Mouse (Mus musculus) limb, embryonic 14.5 days (tissue): ENCODE data around the gene Cars. TPM values are rescaled to one million over a fixed set of nuclear protein-coding genes. Genes with fewer than 3 reads are reported as not detected.

ENCODE experiments used
- ATAC-seq: fragments of 200-750 bp; cut with Nextera tagmentation; 2 replicates; pipeline ENCODE4 v1.8.0; 2017; ENCODE audit warnings: low read depth, moderate number of reproducible peaks, moderate TSS enrichment; ENCODE audit not compliant: low FRiP score
- DNase-seq: peaks from one replicate; pipeline ENCODE4 v3.0.0-alpha.2; 2015; ENCODE audit warnings: low spot score
- H3K27ac ChIP-seq: fragments of 300-500 bp; sonication (generic); replicated peaks from 2 replicates; pipeline ENCODE4 v1.5.1; 2014; ENCODE audit warnings: low read depth, mild to moderate bottlenecking, low read length, moderate library complexity, mixed read lengths
- H3K27me3 ChIP-seq: fragments of 300-500 bp; sonication (generic); 2 replicates; pipeline ENCODE4 v1.6.1; 2014; ENCODE audit warnings: low read length, mixed read lengths; ENCODE audit not compliant: control insufficient read depth, insufficient read depth
- H3K36me3 ChIP-seq: fragments of 300-500 bp; sonication (generic); 2 replicates; pipeline ENCODE4 v1.6.1; 2014; ENCODE audit warnings: mild to moderate bottlenecking, low read length, moderate library complexity, mixed read lengths; ENCODE audit not compliant: control insufficient read depth, insufficient read depth
- H3K4me1 ChIP-seq: fragments of 300-500 bp; sonication (generic); 2 replicates; pipeline ENCODE4 v1.6.1; 2014; ENCODE audit warnings: antibody characterized with exemption, low read length, mixed read lengths; ENCODE audit not compliant: control insufficient read depth, insufficient read depth
- H3K4me2 ChIP-seq: fragments of 300-500 bp; sonication (generic); replicated peaks from 2 replicates; pipeline ENCODE4 v1.6.1; 2014; ENCODE audit warnings: low read depth, mild to moderate bottlenecking, low read length, moderate library complexity; ENCODE audit not compliant: severe bottlenecking
- H3K4me3 ChIP-seq: fragments of 300-500 bp; sonication (generic); replicated peaks from 2 replicates; pipeline ENCODE4 v1.5.1; 2014; ENCODE audit warnings: low read length
- H3K9ac ChIP-seq: fragments of 300-500 bp; sonication (generic); 2 replicates; pipeline ENCODE4 v1.6.1; 2014; ENCODE audit warnings: mild to moderate bottlenecking, low read depth, low read length, moderate library complexity; ENCODE audit not compliant: severe bottlenecking
- H3K9me3 ChIP-seq: fragments of 300-500 bp; sonication (generic); 2 replicates; pipeline ENCODE4 v1.6.1; 2016; ENCODE audit warnings: low read length; ENCODE audit not compliant: control insufficient read depth
- POLR2A ChIP-seq: fragments of 200-500 bp; IDR thresholded peaks from 2 replicates; pipeline ENCODE4 v1.8.0; 2012; ENCODE audit warnings: inconsistent platforms, mild to moderate bottlenecking, moderate library complexity, borderline replicate concordance; ENCODE audit not compliant: insufficient read depth, insufficient read length; ENCODE audit errors: extremely low read depth
- WGBS: fragments of 180-500 bp; shearing (Covaris S2); extraction: QIAGEN DNeasy Blood & Tissue Kit; methylation state at CpG from one replicate; pipeline ENCODE4 v1.1.7; 2014; 5-methylcytosine and 5-hydroxymethylcytosine counted together
- polyA plus RNA-seq, 2 experiments: library from polyadenylated mRNA; depleted of rRNA in 1 of 2; stranded (reverse) in 1 of 2; unstranded in 1 of 2; fragments of >200 nt; fragmentation: Nextera tagmentation in 1 of 2; extraction: Ambion mirVana in 1 of 2; gene quantifications; 2 replicates each; pipeline versions ENCODE4 v1.2.1 to v1.2.3; 2012 to 2014

Gene Cars
- polyA plus RNA-seq, 2 experiments = 48.0 to 48.9 TPM

- Histone ChIP-seq H3K9me3 (no peaks in the 10 kb centered on the region), H3K9ac (no peak overlapping the region), H3K4me1 (no peaks in the 10 kb centered on the region), H3K27me3 (no peaks in the 10 kb centered on the region), H3K36me3 (no peaks in the 10 kb centered on the region), H3K27ac (no peak overlapping the region), H3K4me2 (no peak overlapping the region), H3K4me3 (no peak overlapping the region)
- WGBS = 81% methylated on average over 3 of the region's 3 CpGs
- ATAC-seq (no peak), DNase-seq (no peak)
- TF ChIP-seq POLR2A = no peak
These were observed 24.7 kb upstream of the Cars start for GRCm38 (mm10) chr7:143624561-143624960.

- no peak for TF ChIP-seq POLR2A
- Histone ChIP-seq H3K9ac (no peak overlapping the region), H3K9me3 (no peaks in the 10 kb centered on the region), H3K4me3 (no peak overlapping the region), H3K4me2 (no peak overlapping the region), H3K27me3 (no peaks in the 10 kb centered on the region), H3K27ac (no peak overlapping the region), H3K36me3 (no peaks in the 10 kb centered on the region), H3K4me1 (no peaks in the 10 kb centered on the region)
- ATAC-seq = no peak
- DNase-seq = no peak
- WGBS = 65% methylated on average over 1 of the region's 1 CpGs
These were observed 21.1 kb upstream of the Cars start for GRCm38 (mm10) chr7:143620951-143621350.

GRCm38 (mm10) chr7:143614404-143615135, 14.7 kb upstream of the Cars start:
- 65% methylated on average over 9 of the region's 9 CpGs for WGBS

DNA sequence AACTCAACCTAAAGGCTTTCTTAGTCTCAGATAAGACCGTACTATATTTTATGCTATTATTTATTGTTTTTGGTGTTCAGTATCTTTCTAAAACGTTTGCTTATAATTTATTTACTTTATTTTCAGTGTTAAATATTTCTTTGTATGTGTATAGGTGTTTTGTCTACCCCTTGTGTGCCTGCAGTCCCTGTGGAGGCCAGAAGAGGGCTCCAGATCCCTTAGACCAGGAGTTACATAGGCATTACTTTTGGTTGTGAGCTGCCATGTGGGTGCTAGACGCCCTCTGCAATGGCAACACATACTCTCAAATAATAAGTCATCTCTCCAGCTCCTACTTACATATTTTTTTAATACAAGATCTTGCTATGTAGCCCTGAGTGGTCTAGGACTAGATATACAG, 12.3 kb upstream of the Cars start:
- ATAC-seq = no peak
- no peaks in the 10 kb centered on the region for H3K27me3 ChIP-seq
- H3K4me3 ChIP-seq = no peak overlapping the region
- no peak for DNase-seq
- no peak overlapping the region for H3K27ac ChIP-seq
- H3K9me3 ChIP-seq = no peaks in the 10 kb centered on the region
- WGBS = 54% methylated on average over 3 of the region's 3 CpGs
- no peaks in the 10 kb centered on the region for H3K4me1 ChIP-seq
- H3K36me3 ChIP-seq = no peaks in the 10 kb centered on the region
- no peak overlapping the region for H3K9ac ChIP-seq
- TF ChIP-seq POLR2A = no peak
- no peak overlapping the region for H3K4me2 ChIP-seq

More at GRCm38 (mm10) chr7:143614404-143615135, 14.7 kb upstream of the Cars start:
- DNase-seq (no peak), ATAC-seq (no peak)
- no peak overlapping the region for H3K4me3 ChIP-seq
- no peaks in the 10 kb centered on the region for H3K4me1 ChIP-seq
- H3K9me3 ChIP-seq = no peaks in the 10 kb centered on the region
- H3K36me3 ChIP-seq = no peaks in the 10 kb centered on the region
- H3K9ac ChIP-seq = no peak overlapping the region
- H3K27me3 ChIP-seq = no peaks in the 10 kb centered on the region
- no peak for TF ChIP-seq POLR2A
- H3K27ac ChIP-seq = 0 out of 2 replicates have a peak overlapping the region, but pooled peaks have one; percentile 29
- no peak overlapping the region for H3K4me2 ChIP-seq

DNA sequence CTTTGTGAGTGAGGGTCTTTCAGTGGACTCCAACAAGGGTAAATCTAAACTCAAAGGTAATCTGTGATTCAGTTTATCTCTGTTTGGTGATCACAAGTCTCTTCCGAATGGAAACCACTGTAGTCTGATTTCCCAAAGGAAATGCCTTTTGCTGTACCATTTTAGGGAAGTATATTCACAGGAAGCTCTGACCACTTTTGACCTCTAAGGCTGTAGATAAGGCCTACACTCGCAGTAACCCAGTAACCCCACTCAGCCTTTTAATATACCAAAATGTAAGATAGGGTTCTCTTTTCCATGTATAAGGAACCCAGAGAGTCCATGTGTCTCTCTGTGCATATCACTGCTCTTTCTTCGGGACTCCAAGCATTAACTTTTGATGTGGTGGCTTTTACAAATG, 5.4 kb upstream of the Cars start:
- no peak overlapping the region for H3K4me2 ChIP-seq
- 91% methylated on average over 3 of the region's 3 CpGs for WGBS
- H3K27ac ChIP-seq = no peak overlapping the region
- H3K9me3 ChIP-seq = no peaks in the 10 kb centered on the region
- no peak for ATAC-seq
- no peaks in the 10 kb centered on the region for H3K36me3 ChIP-seq
- no peak overlapping the region for H3K4me3 ChIP-seq
- H3K4me1 ChIP-seq = peaks cover 4% of the 10 kb centered on the region; the same call in 1 of the 2 replicates
- TF ChIP-seq POLR2A = no peak
- DNase-seq = no peak
- H3K9ac ChIP-seq = no peak overlapping the region
- no peaks in the 10 kb centered on the region for H3K27me3 ChIP-seq

- DNase-seq = no peak
- no peak for TF ChIP-seq POLR2A
- Histone ChIP-seq H3K9ac (no peak overlapping the region), H3K4me3 (no peak overlapping the region), H3K4me1 (peaks cover 6% of the 10 kb centered on the region; the same call in 1 of the 2 replicates), H3K27me3 (no peaks in the 10 kb centered on the region), H3K9me3 (no peaks in the 10 kb centered on the region), H3K36me3 (no peaks in the 10 kb centered on the region), H3K4me2 (no peak overlapping the region), H3K27ac (no peak overlapping the region)
- 71% methylated on average over 2 of the region's 2 CpGs for WGBS
- no peak for ATAC-seq
These were observed 5.0 kb upstream of the Cars start for GRCm38 (mm10) chr7:143604889-143605288.
